Mouse (Mus musculus): Measurements from ENCODE around the gene Eps8l1.
A peak's percentile ranks its signal among the peaks of the same experiment; 100 is the strongest.
"Not testable (repeated sequence)": the region's sequence is repeated elsewhere in the genome, so short reads cannot be mapped to it uniquely, and the experiment has no call there.

Eps8l1 gene

DNA sequence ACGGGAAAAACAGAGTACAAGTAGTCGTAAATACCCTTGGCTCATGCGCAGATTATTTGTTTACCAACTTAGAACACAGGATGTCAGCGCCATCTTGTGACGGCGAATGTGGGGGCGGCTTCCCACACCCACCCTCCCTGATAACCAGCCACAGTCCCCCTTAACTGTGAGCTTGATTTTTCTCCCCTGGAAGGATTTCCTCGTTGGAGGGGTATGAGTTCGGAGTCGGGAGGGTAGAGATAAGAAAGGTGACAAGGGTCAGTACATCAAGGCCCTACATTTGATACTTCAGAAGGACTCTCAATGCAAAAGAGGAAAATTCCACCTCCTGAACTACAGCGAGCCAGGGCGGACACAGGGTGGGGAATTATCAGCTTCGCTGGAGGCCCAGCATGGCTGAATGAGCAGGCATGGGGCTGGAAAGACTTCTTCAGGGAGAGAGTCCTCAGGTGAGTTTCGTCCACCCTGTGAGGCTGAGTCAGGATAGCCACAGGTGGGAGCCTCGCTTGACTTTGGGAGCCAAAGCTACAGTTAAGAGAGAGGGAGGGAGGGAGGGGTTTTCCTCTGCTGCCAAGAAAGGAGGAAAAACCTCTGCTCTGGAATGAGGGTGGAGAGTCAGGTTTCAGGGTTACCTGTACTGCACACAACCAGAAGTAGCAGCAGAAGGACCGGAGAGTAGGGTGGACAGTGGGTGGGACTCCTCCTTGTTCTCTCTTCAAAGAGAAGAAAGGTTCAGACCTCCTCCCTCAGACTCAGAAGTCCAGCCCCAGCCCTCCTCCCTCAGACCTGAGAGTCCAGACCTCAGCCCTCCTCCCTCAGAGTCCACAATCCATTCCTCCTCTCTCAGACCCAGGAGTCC, at the start of gene Eps8l1:
Gene Eps8l1, plus strand, starts transcription at position 99 of the 859 bp plus-strand sequence.
- no peak for DNase-seq

DNA sequence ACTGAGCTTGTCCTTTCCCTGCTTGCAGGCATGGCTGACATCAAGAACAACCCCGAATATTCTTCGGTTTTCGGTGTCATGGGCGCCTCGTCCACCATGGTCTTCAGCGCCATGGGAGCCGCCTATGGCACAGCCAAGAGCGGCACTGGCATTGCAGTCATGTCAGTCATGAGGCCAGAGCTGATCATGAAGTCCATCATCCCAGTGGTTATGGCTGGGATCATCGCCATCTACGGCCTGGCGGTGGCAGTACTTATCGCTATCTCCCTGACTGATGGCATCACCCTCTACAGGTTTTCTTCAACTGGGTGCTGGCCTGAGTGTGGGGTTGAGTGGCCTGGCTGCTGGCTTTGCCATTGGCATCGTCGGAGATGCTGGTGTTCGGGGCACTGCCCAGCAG, 48.1 kb upstream of the Eps8l1 start:
- DNase-seq: not testable (repeated sequence)

DNA sequence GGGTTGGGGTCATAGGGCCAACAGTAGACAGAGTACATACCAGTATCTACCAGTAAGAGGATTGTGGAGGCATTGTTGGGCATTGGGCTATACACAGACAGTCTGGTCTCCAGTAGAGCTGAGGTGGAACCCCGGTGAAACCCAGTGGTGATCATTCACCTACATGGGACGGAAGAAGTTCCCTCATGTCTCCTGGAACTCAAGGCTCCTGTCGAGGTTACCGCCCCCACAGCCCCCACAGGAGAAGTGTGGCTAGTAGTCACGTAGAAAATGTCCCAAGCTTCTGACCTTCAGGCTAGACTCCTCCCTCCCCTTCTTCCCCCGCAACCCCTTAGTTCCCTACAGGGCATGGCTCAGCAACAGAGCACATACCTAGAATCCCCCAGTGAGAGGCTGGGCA, 40.8 kb upstream of the Eps8l1 start:
- no peak for DNase-seq

GRCm38 (mm10) chr7:4420230-4420629, 40.2 kb upstream of the Eps8l1 start:
- no peak for DNase-seq

DNA sequence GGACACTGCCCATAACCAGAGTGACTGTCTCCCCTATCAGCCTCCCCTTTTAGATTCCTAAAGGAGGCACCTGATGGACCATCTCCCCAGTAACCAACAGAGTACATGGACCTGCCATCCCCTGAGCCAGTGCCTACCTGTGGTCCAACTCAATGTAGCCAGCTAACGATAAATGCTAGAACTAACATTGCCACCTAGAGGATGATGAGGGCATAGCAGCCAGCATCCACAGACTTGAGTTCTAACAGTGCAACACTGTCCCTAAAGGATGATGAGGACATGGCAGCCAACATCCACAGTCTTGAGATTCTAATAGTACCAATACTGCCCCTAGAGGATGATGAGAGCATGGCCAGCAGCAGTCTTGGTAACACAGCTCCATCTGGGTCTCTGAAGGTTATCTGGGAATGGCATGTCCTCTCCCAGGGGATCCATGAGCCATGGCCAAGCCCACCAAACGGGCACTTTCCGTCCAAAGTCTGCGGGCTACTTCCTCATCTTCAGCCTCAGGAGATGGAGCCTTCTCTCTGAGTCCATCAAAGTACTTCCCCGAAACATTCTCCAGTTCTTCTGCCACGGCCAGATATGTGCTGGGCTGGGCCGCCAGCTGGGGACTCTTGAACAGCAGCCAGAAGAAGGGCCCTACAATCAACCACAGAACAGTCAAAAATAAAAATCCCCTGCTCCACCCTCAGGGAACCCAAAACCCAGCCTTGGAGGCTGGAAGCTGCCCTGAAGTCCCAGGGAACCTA, 33.1 kb upstream of the Eps8l1 start:
- DNase-seq: peak; percentile 92

DNA sequence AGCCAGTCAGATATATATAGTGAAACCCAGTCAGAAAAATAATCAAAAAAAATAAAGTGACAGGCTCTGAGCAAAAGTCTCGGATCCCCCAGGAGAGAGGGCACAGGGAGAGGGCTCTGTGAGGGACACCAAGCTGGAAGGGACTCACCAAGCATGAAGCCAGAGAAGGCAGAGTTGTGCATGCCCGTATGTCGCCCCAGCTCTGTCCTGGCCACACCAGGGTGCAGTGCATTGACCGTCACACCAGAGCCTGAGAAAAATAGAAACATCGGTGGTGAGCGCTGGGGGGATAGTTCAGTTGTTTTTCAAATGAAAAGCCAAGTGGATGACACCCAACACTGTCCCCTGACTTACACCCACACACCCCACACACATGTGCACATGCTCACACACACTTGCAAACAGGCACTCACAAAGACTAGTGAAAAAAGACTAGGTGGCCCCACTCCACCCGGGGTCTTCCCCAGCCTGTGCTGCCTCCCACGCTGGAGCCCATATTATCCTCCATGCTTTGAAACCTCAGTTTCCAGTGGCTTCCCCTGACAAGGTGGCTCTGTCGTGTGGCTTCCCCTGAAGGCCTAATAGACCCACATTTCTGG, 30.1 kb upstream of the Eps8l1 start:
- no peak for DNase-seq

- DNase-seq: peak; percentile 81
Measured at GRCm38 (mm10) chr7:4431548-4431947, 28.9 kb upstream of the Eps8l1 start.

- no peak for DNase-seq
Measured at GRCm38 (mm10) chr7:4432026-4432425, 28.4 kb upstream of the Eps8l1 start.

DNA sequence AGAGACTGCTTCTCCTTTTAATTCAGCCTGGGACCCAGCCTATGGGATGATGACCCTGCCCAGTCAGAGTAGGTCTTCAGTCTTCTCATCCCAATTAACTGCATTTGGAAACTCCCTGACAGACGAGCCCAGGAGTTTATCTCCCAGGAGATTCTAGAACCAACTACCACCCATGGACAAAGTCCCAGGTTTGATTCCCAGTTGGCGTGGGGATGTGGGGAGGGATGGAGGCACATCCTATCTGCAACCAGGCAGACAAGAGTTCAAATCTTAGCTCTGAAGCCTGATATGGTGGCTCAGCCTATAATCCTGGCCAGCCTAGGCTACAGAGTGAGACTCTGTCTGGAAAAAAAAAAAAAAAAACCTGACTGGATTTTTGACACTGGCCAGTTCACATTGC, 22.8 kb upstream of the Eps8l1 start:
- DNase-seq: no peak

DNA sequence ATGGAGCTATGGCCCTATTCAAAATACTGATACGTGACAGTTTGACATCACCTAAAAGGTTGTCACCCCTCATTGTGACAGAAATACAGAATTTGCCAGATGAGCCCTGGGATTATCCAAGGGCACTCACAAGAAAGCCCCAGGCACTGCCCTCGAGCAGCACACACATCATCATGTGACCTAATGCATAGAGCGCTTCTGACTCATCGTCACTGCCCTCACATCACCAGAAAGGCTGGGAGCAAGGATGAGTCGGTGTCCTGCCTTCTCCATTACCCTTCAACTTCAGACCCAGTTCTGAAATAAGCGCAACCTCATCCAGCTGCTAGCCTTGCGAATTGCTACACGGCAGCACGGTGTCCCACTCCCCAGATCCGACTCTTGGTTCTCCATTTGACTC, 19.9 kb upstream of the Eps8l1 start:
- DNase-seq: no peak

DNA sequence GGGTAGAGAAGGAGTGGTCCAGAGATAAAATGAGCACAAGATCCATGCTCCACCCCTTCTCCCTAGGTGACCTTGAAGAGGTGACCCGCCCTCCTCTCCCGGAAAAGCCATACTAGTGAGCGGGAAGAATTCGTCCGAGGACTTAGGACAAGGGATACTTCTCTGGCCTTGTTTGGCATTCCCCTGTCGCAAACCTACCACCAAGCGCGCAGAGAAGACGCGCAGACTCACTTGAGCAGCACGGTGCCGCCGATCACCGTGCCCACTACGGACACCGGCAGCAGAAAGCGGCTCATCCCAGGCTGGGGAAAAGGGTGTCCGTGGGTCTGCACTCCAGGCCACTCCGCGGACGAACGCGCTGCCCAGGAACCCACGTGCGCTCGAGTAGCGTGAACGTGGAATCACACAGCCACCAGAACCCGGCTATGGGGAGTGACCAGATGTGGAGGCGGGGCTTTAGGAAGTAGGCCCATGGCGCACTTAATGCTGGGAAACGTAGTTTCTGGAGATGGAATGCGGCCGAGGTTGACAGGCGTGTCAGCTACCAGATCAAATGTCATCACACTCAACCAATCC, 15.2 kb upstream of the Eps8l1 start, which contains the start of gene Rdh13:
Gene Rdh13, minus strand, starts transcription at position 434 of the 576 bp plus-strand sequence.
- DNase-seq: peak; percentile 93

DNA sequence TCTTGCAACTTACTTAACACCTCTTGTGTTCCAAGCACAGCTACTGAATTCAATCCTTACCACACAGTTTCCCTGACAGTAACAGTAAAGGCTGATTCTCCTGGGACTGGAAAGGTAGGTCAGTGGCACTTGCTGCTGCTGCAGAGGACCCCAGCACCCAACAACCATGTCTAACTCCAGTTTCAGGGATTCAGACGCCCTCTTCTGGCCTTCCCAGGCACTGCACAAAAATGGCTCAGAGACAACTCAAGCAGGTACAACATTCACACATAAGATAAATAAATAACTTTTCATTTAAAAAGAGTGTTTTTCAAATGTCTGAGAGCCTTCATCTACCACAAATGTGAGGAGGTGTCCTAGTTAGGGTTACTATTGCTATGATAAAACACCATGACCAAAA, 13.3 kb upstream of the Eps8l1 start:
- DNase-seq: no peak

DNA sequence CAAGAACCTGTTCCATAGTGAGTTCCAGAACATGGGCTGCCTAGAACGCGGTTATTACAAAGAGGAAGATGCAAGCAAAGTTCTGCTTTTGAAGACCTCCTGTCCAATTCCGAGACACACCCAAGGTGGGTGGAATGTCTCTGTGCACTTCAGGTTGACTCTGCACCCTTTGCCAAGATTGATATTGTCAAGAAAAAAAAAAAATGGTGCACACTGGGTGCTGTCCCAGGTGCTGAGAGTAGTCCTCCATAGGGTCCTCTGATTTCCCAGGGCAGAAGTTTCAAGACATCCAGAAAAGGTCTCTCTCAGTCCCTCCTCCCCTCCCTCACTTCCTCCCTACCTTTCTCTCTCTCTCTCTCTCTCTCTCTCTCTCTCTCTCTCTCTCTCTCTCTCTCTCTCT, 12.0 kb upstream of the Eps8l1 start:
- no peak for DNase-seq

DNA sequence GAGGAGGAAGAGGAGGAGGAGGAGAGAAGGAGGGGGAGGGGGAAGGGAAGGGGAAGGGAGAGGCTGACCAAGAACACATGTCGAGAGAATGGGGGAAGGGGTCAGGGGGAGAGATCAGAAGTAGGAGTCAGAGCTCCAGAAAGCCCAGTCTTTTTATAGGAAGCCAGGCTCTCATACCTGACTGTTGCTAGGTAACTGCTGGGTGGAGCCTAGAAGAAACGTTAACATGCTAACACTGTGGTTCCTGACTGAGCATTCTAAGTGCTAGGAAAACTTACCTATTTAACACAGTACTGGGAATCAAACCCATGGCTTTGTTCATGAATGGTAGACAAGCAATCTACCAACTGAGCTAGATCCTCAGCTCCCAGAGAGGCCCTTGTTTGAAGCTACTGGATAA, 11.3 kb upstream of the Eps8l1 start:
- no peak for DNase-seq

GRCm38 (mm10) chr7:4452644-4453043, 7.8 kb upstream of the Eps8l1 start:
- DNase-seq: no peak

DNA sequence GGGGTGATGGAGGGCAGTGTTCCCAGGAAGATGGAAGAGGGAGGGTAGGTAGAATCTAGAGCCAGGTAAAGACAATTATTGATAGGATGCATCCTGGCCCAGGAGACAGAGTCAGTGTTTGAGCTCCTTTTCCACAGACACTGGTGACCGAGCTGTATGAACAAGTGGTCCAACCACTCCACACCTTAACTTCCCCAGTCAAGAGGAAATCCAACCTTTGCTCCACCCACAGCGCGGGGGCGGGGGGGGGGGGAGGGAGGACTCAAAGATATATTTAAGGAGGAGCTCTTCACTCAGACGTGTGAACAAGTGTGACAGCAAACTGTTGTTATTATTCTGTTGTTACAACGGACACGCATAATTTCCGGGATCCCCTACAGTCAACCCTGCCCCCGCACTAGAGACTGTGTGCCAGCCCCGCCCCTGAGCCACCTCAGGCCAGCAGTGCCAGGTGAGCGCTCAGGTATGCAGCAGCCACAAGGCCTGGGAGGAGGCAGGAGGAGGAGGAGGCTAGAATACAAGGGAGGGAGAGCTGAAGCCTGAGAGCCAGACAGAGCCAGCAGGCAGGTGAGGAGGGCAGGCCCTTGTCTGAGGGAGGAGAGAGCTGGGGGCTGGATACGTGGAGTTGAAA, 3.8 kb downstream of the Eps8l1 start:
- DNase-seq: peak; percentile 78

GRCm38 (mm10) chr7:4467801-4468200, 7.3 kb downstream of the Eps8l1 start:
- no peak for DNase-seq

DNA sequence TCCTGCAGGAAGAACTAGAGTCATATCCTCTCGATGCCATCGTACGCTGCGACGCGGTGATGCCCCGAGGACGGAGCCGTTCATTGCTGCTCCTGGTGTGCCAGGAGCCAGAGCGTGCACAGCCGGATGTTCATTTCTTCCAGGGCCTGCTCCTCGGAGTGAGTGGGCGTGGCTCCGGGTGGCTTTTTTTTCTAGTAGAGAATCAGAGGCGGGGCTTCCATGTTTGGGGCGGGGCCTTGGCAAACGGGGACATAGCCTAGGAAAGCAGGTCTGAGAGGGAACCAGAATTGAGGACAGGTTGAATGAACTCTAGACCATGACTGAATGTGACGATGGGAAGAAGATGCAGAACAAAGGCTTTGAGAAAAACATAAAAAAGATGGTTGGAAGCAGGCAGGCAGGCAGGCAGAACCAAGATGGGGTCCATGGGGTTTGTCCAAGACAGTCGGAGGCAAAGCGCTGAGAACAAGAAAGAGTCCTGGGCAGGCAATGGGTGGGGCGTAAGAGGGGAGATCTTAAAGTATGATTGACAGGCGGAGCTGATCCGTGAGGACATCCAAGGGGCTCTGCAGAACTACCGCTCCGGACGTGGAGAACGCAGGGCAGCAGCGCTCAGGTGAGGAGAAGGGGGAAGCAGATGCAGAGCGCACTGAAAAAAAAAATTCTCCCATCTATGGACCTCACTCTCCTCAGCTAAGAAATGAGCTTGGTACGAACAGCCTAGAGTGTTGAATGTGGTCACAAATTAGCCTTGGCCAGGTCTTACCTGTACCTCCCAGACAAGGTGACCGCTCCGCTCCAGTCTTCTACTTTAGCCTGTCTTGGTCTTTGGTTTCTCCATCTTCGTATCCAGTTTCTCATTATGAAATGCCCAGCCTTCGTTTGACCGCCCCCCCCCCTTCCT, 10.1 kb downstream of the Eps8l1 start:
- DNase-seq: peak; percentile 83

- DNase-seq: peak; percentile 90
Measured at GRCm38 (mm10) chr7:4471179-4471555, 10.7 kb downstream of the Eps8l1 start.

DNA sequence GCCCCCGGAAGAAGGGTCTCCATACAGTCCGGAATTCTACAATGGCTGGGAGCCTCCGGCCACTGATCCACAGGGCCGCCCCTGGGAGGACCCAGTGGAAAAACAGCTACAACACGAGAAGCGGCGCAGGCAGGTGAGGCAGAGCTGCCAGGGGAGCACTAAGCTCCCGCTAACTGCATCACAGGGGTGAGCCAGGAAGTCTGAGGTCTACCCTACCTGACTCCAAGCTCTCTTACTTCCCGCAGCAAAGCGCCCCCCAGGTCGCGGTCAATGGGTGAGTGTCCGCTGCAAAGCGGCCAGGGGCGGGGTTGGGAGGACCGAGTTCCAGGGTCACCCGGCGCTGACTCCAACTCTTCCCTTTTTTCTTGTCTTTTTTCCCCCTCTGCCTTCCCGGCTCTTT, 13.5 kb downstream of the Eps8l1 start:
- no peak for DNase-seq

DNA sequence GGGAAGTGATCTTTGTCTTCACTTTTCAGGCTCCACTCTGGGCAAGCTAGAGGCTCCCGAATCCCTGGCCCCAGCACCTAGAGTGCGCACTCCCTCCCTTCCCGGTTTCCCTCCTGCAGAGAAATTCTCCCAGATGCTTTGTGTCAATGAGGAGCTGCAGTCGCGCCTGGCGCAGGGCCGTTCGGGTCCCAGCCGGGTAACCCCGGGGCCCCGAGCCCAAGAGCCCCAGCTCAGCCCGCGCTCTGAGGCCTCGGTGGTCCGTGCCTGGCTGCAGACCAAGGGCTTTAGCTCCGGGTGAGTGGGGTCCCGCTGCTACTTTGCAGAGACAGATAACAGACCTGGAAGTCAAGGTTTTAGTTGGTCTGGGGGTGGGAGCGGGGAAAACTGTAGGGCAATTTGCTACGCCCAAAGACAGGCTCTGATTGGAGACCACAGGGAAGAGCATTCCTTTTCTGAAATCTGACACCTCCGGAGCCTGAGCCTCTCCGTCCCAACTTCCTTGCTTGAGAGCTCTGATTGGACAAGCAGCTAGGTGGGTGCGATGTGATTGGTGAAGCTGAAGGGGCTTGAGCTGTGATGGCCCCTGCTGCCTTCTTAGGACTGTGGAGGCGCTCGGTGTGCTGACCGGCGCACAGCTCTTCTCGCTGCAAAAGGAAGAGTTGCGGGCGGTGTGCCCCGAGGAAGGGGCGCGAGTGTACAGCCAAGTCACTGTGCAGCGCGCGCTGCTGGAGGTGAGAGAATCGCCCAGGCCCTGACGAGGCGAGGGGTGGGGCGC, 17.7 kb downstream of the Eps8l1 start:
- peak; percentile 90 for DNase-seq

Measured in kidney, postnatal 14 days (tissue).